Mouse (Mus musculus): ENCODE measurements around the gene Rhoq. TPM values are rescaled to one million over a fixed set of nuclear protein-coding genes. Genes with fewer than 3 reads are reported as not detected.

Rhoq gene
- polyA plus RNA-seq, 1 experiment from 2014 or later = 14.3 TPM

- Histone ChIP-seq H3K27me3 (replicated peaks) (no peaks in the 10 kb centered on the region), H3K4me2 (replicated peaks) (peak overlapping the region; percentile 98), H3K27ac (no peak overlapping the region), H3K36me3 (peaks cover 9% of the 10 kb centered on the region), H3K9ac (peak overlapping the region; percentile 78), H3K4me1 (peaks cover 11% of the 10 kb centered on the region; the same call in 1 of the 2 replicates), H3K9me3 (no peaks in the 10 kb centered on the region), H3K4me3 (peak overlapping the region; percentile 85)
- ATAC-seq (ENCODE audit: low FRiP score, low read depth) = no peak
- 1% methylated on average over 55 of the region's 55 CpGs for WGBS
These were observed 61.8 kb downstream of the Rhoq start for GRCm38 (mm10) chr17:87024491-87025242.

- no peak within 1 kb of the TSS for H3K27ac ChIP-seq
These were observed 62.5 kb downstream of the Rhoq start, which contains the start of the genes Pigf and Cript for GRCm38 (mm10) chr17:87025269-87025949. Pigf (minus strand) TSS chr17:87025406. Cript (plus strand) TSS chr17:87025550.

GRCm38 (mm10) chr17:87036141-87037073 lies 73.5 kb downstream of the Rhoq start:
- no peak for ATAC-seq (ENCODE audit: low FRiP score, low read depth)
- Histone ChIP-seq H3K4me1 (no peaks in the 10 kb centered on the region), H3K27ac (no peak overlapping the region), H3K9ac (no peak overlapping the region), H3K36me3 (peaks cover 47% of the 10 kb centered on the region), H3K4me3 (no peak overlapping the region), H3K4me2 (replicated peaks) (no peak overlapping the region), H3K9me3 (no peaks in the 10 kb centered on the region), H3K27me3 (replicated peaks) (no peaks in the 10 kb centered on the region)
- 60% methylated on average over 10 of the region's 10 CpGs for WGBS

More at GRCm38 (mm10) chr17:87025269-87025949, 62.5 kb downstream of the Rhoq start, which contains the start of the genes Pigf and Cript:
- peaks cover 9% of the 10 kb centered on the region for H3K36me3 ChIP-seq
- no peaks in the 10 kb centered on the region for H3K9me3 ChIP-seq
- WGBS = under 1% methylated on average over 43 of the region's 43 CpGs
- H3K27me3 ChIP-seq (replicated peaks) = no peaks in the 10 kb centered on the region
- peak within 1 kb of the TSS; percentile 78 for H3K9ac ChIP-seq
- H3K4me3 ChIP-seq = peak within 1 kb of the TSS; percentile 85
- peaks cover 11% of the 10 kb centered on the region; the same call in 1 of the 2 replicates for H3K4me1 ChIP-seq
- ATAC-seq (ENCODE audit: low FRiP score, low read depth) = peak; percentile 100
- H3K4me2 ChIP-seq (replicated peaks) = peak within 1 kb of the TSS; percentile 98

- Histone ChIP-seq H3K27ac (no peak overlapping the region), H3K9ac (no peak overlapping the region), H3K27me3 (replicated peaks) (no peaks in the 10 kb centered on the region), H3K36me3 (peaks cover 37% of the 10 kb centered on the region), H3K9me3 (no peaks in the 10 kb centered on the region), H3K4me1 (no peaks in the 10 kb centered on the region), H3K4me2 (replicated peaks) (no peak overlapping the region), H3K4me3 (no peak overlapping the region)
- 90% methylated on average over 5 of the region's 5 CpGs for WGBS
- no peak for ATAC-seq (ENCODE audit: low FRiP score, low read depth)
These were observed 75.6 kb downstream of the Rhoq start for GRCm38 (mm10) chr17:87038496-87038895.

GRCm38 (mm10) chr17:87041739-87042138 lies 78.9 kb downstream of the Rhoq start:
- 81% methylated on average over 19 of the region's 19 CpGs for WGBS
- Histone ChIP-seq H3K9me3 (no peaks in the 10 kb centered on the region), H3K27ac (no peak overlapping the region), H3K4me3 (no peak overlapping the region), H3K9ac (no peak overlapping the region), H3K36me3 (peaks cover 17% of the 10 kb centered on the region), H3K4me1 (no peaks in the 10 kb centered on the region), H3K27me3 (replicated peaks) (no peaks in the 10 kb centered on the region), H3K4me2 (replicated peaks) (no peak overlapping the region)
- no peak for ATAC-seq (ENCODE audit: low FRiP score, low read depth)

GRCm38 (mm10) chr17:87044364-87044763 lies 81.5 kb downstream of the Rhoq start:
- WGBS = 2% methylated on average over 15 of the region's 15 CpGs
- Histone ChIP-seq H3K4me2 (replicated peaks) (no peak overlapping the region), H3K9me3 (no peaks in the 10 kb centered on the region), H3K4me1 (no peaks in the 10 kb centered on the region), H3K36me3 (no peaks in the 10 kb centered on the region), H3K27ac (no peak overlapping the region), H3K4me3 (no peak overlapping the region), H3K27me3 (replicated peaks) (no peaks in the 10 kb centered on the region), H3K9ac (no peak overlapping the region)
- ATAC-seq (ENCODE audit: low FRiP score, low read depth) = 0 out of 2 replicates have a peak, but pooled peaks have one; percentile 44

GRCm38 (mm10) chr17:87044796-87045195 lies 81.9 kb downstream of the Rhoq start:
- no peaks in the 10 kb centered on the region for H3K36me3 ChIP-seq
- no peaks in the 10 kb centered on the region for H3K9me3 ChIP-seq
- no peaks in the 10 kb centered on the region for H3K4me1 ChIP-seq
- H3K9ac ChIP-seq = no peak overlapping the region
- H3K4me3 ChIP-seq = no peak overlapping the region
- ATAC-seq (ENCODE audit: low FRiP score, low read depth) = no peak
- WGBS = 83% methylated on average over 8 of the region's 8 CpGs
- H3K27ac ChIP-seq = no peak overlapping the region
- no peaks in the 10 kb centered on the region for H3K27me3 ChIP-seq (replicated peaks)
- H3K4me2 ChIP-seq (replicated peaks) = no peak overlapping the region

Other genes with a start within 250 kb of the Rhoq start
- gene Epas1, start 209.4 kb upstream of the Rhoq start, polyA plus RNA-seq (2016; fragmentation: Nextera tagmentation; extraction: Ambion mirVana) = 3.6 and 4.3 TPM in 2 replicates
- not detected in 2 replicates for gene Tmem247, start 45.7 kb upstream of the Rhoq start, polyA plus RNA-seq (2016; fragmentation: Nextera tagmentation; extraction: Ambion mirVana)
- not detected in 2 replicates for gene Atp6v1e2, start 15.2 kb upstream of the Rhoq start, polyA plus RNA-seq (2016; fragmentation: Nextera tagmentation; extraction: Ambion mirVana)
- 36.8 and 40.6 TPM in 2 replicates for gene Pigf, start 62.3 kb downstream of the Rhoq start, polyA plus RNA-seq (2016; fragmentation: Nextera tagmentation; extraction: Ambion mirVana)
- gene Cript, start 62.5 kb downstream of the Rhoq start, polyA plus RNA-seq (2016; fragmentation: Nextera tagmentation; extraction: Ambion mirVana) = 194 and 204 TPM in 2 replicates
- gene Socs5, start 144.6 kb downstream of the Rhoq start, polyA plus RNA-seq (2016; fragmentation: Nextera tagmentation; extraction: Ambion mirVana) = 17.8 and 18.6 TPM in 2 replicates